Mouse (Mus musculus) megakaryocyte, embryonic 14.5 days (primary cell): ENCODE results near the gene Adgrf4.

Experiments
- FLI1 ChIP-seq: IDR thresholded peaks from 2 replicates; pipeline ENCODE4 v1.6.1; 2012; ENCODE audit warnings: low read length, inconsistent platforms, mixed read lengths
- GATA1 ChIP-seq: IDR thresholded peaks from 3 replicates; pipeline ENCODE4 v1.6.1; 2012; ENCODE audit warnings: mixed read lengths, low read length, inconsistent platforms, borderline replicate concordance

GRCm38 (mm10) chr17:42613043-42613737 lies 78.9 kb downstream of the Adgrf4 start:
- TF ChIP-seq GATA1 (no peak), FLI1 (no peak)
